Mouse (Mus musculus) intestine, embryonic 15.5 days (tissue): Measurements from ENCODE around the gene Mrpl35. TPM values are rescaled to one million over a fixed set of nuclear protein-coding genes. Genes with fewer than 3 reads are reported as not detected.

Source experiments
- polyA plus RNA-seq: library from polyadenylated mRNA; unstranded; fragments of >200 nt; fragmentation: Nextera tagmentation; extraction: Ambion mirVana; gene quantifications from 2 replicates; pipeline ENCODE4 v1.2.1, GENCODE M21; 2015

Gene Mrpl35
- polyA plus RNA-seq, 1 experiment from 2014 or later, result 74.3 TPM

Other genes with a start within 250 kb of the Mrpl35 start
- 41.9 and 45.2 TPM in 2 replicates for gene Kdm3a, start 194.0 kb downstream of the Mrpl35 start, polyA plus RNA-seq
- 16.1 and 16.6 TPM in 2 replicates for gene Reep1, start 119.4 kb downstream of the Mrpl35 start, polyA plus RNA-seq
- gene Immt, start 4.4 kb upstream of the Mrpl35 start, polyA plus RNA-seq, result 241 and 242 TPM in 2 replicates
- 104 TPM in 2 replicates for gene Ptcd3, start 81.8 kb upstream of the Mrpl35 start, polyA plus RNA-seq
- 30.2 and 30.8 TPM in 2 replicates for gene Polr1a, start 82.1 kb upstream of the Mrpl35 start, polyA plus RNA-seq